Mouse (Mus musculus): ENCODE results near the gene Cdk17.

Cdk17 gene

GRCm38 (mm10) chr10:93160807-93161510 is at the start of gene Cdk17:
Gene Cdk17 (plus strand): TSS chr10:93160875.
- peak; percentile 76 for DNase-seq (ENCODE audit: low spot score)

- no peak for DNase-seq (ENCODE audit: low spot score)
Measured at GRCm38 (mm10) chr10:93111412-93111811, 49.3 kb upstream of the Cdk17 start.

GRCm38 (mm10) chr10:93112021-93112420 is 48.7 kb upstream of the Cdk17 start:
- no peak for DNase-seq (ENCODE audit: low spot score)

- no peak for DNase-seq (ENCODE audit: low spot score)
Measured at GRCm38 (mm10) chr10:93113968-93114367, 46.7 kb upstream of the Cdk17 start.

GRCm38 (mm10) chr10:93114782-93115181 is 45.9 kb upstream of the Cdk17 start:
- no peak for DNase-seq (ENCODE audit: low spot score)

- DNase-seq (ENCODE audit: low spot score) = no peak
Measured at GRCm38 (mm10) chr10:93115743-93116142, 44.9 kb upstream of the Cdk17 start.

GRCm38 (mm10) chr10:93116636-93117035 is 44.0 kb upstream of the Cdk17 start:
- DNase-seq (ENCODE audit: low spot score) = no peak

- no peak for DNase-seq (ENCODE audit: low spot score)
Measured at GRCm38 (mm10) chr10:93119809-93120208, 40.9 kb upstream of the Cdk17 start.

- no peak for DNase-seq (ENCODE audit: low spot score)
Measured at GRCm38 (mm10) chr10:93121262-93121860, 39.3 kb upstream of the Cdk17 start.

GRCm38 (mm10) chr10:93122399-93123184 is 38.1 kb upstream of the Cdk17 start:
- no peak for DNase-seq (ENCODE audit: low spot score)

- no peak for DNase-seq (ENCODE audit: low spot score)
Measured at GRCm38 (mm10) chr10:93123310-93123709, 37.4 kb upstream of the Cdk17 start.

- peak; percentile 21 for DNase-seq (ENCODE audit: low spot score)
Measured at GRCm38 (mm10) chr10:93123957-93124613, 36.6 kb upstream of the Cdk17 start.

- DNase-seq (ENCODE audit: low spot score) = no peak
Measured at GRCm38 (mm10) chr10:93126025-93126424, 34.6 kb upstream of the Cdk17 start.

GRCm38 (mm10) chr10:93128566-93128965 is 32.1 kb upstream of the Cdk17 start:
- no peak for DNase-seq (ENCODE audit: low spot score)

GRCm38 (mm10) chr10:93129345-93129744 is 31.3 kb upstream of the Cdk17 start:
- no peak for DNase-seq (ENCODE audit: low spot score)

GRCm38 (mm10) chr10:93129904-93130455 is 30.7 kb upstream of the Cdk17 start:
- no peak for DNase-seq (ENCODE audit: low spot score)

- DNase-seq (ENCODE audit: low spot score) = no peak
Measured at GRCm38 (mm10) chr10:93130456-93130940, 30.2 kb upstream of the Cdk17 start.

GRCm38 (mm10) chr10:93131865-93132566 is 28.7 kb upstream of the Cdk17 start:
- no peak for DNase-seq (ENCODE audit: low spot score)

- no peak for DNase-seq (ENCODE audit: low spot score)
Measured at GRCm38 (mm10) chr10:93138730-93139129, 21.9 kb upstream of the Cdk17 start.

- no peak for DNase-seq (ENCODE audit: low spot score)
Measured at GRCm38 (mm10) chr10:93140778-93141177, 19.9 kb upstream of the Cdk17 start.

GRCm38 (mm10) chr10:93142600-93143284 is 17.9 kb upstream of the Cdk17 start:
- no peak for DNase-seq (ENCODE audit: low spot score)

Data from yolk sac, embryonic 10.5 days (tissue).